Mouse (Mus musculus): ENCODE measurements at regions not wholly inside any gene's neighbourhood (a gene's known extent, or its start where the extent isn't known, plus 50 kb on each side); places are given as distances from the start of the nearest gene placed in this dataset.

- no peak for TF ChIP-seq CTCF (IDR thresholded peaks at IDR 0.05; ENCODE audit: control insufficient read depth, insufficient read depth, low read length)
- TF ChIP-seq POLR2A (IDR thresholded peaks at IDR 0.05; ENCODE audit: borderline replicate concordance, control insufficient read depth, low read depth, low read length), result no peak
These were observed 99.7 kb upstream of the Ugp2 start for GRCm38 (mm10) chr11:21470711-21471110.
